Mouse (Mus musculus) mature B cell (primary cell): ENCODE measurements around the gene Ryr2.

Experiments
- in situ Hi-C: fragments of 300-500 bp; cut with MboI; formaldehyde crosslinking; loops from 2 replicates; pipeline ENCODE4 v1.14.3; 2019

The Ryr2 gene

GRCm38 (mm10) chr13:12038676-12039075, 68.1 kb downstream of the Ryr2 start:
- in situ Hi-C loops = no loop called here

DNA sequence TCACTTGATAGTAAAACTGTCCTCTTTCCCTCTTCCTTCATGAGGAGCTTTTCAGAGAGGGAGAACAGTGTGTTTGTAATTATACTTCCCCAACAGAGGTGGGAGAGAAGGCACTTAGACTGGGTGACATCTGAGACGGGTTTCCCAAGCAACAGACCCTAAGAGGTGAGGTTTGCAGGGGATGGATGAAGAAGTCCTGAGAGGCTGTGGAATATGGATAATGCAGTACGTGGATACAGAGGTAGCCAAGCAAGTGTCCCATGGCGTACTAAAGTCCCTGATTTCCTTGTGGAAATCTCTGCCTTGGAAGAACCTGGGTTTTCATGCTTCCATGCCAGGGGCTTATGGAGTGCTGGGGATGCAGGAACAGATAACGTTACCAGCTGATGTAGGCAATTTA, 69.5 kb downstream of the Ryr2 start:
- in situ Hi-C loops = no loop called here

DNA sequence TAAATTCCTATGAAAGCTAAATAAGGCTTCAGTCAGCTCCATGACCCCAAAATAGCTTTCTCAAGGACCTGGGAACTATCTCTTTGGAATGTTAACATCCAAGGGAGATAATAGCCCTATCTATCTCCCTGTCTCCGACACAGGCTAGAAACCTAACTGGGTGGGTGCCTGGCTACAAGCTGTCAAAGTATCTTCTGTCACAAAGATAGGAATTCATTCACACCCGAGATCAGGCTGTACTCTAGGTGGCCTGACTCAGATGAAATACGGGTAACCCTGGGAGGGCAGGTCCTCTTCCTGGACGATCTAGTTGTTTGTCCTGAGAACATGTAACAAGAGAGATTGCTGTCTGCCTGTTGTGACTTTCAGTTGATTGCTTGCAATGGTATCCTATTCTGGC, 69.9 kb downstream of the Ryr2 start:
- in situ Hi-C loops = no loop called here

DNA sequence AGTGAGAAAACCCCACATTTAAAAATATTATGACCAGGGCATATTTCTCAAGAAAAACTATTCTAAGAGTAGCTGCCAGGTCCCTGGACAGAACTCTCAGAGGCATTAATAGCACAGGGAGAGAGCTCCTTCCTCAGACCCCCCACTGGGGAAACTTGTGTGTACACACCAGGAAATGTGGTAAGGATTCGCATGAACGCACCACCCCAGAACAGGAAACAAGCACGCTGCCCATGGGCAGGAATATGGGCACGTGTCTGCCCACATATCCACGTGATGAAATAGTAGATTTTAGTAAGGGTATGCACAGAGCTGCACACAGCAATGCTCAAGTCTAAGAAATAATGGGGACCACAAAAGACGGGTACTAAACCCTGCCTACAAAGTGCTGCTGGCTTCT, 72.8 kb downstream of the Ryr2 start:
- in situ Hi-C loops = no loop called here

- in situ Hi-C loops = no loop called here
These were observed 73.5 kb downstream of the Ryr2 start for GRCm38 (mm10) chr13:12033272-12033671.

DNA sequence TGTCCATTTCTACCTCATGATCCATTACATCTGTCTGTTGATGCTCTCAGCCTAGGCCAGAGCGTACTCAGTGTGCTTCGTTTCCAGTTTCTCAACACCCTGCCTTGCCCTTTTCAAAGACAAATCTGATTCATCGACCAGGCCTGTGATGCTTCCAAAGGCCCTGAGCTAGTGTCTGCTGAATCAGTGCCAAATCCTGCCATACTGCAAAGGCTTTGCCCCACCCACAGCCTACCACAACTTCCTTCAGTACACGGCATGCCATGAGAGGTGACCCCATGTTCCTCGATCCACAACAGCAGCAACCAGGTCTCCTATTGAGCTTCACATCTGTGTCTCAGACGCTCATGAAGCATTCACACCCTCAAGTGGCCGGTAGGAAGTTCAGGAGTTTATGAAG, 76.9 kb downstream of the Ryr2 start:
- in situ Hi-C loops = no loop called here

DNA sequence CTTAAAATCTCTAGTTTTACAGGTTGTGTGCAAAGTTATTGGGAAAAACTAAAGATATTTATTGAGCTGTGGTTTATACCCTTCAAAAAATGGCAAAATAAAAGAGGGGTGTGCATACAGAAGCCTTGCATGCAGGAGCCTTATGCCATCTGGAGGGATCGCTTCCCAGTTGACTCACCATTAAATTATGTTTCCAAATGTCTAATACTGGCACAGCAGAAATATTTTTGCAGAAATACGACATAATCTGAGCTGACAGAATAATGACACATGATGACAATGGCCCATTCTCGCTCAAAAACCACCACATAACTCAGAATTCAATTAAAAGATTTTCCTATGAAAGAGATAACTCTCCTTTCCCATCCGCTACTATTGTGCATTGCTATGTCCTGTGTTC, 77.4 kb downstream of the Ryr2 start:
- in situ Hi-C loops = no loop called here

- in situ Hi-C loops = no loop called here
These were observed 88.7 kb downstream of the Ryr2 start for GRCm38 (mm10) chr13:12018046-12018445.

DNA sequence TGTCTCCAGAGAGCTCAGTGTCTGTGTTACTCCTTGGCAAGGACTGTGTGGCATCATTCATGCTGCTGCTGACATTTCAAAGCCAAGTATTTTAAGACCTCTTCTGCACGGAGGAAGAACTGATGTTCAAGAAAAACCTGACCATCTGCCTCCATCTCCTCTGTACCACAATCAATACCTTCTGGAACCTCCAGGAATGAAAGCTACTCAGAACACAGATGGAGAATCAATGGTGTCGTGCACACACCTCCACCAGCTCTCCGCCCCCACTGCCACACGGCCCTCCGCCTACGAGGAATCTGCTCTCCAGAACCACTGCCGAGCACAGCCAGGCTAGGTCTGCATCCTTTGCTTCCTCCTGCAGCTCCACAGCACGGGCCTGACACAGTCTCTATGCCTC, 92.8 kb downstream of the Ryr2 start:
- in situ Hi-C loops = no loop called here

- in situ Hi-C loops = no loop called here
These were observed 97.6 kb downstream of the Ryr2 start for GRCm38 (mm10) chr13:12008995-12009689.

DNA sequence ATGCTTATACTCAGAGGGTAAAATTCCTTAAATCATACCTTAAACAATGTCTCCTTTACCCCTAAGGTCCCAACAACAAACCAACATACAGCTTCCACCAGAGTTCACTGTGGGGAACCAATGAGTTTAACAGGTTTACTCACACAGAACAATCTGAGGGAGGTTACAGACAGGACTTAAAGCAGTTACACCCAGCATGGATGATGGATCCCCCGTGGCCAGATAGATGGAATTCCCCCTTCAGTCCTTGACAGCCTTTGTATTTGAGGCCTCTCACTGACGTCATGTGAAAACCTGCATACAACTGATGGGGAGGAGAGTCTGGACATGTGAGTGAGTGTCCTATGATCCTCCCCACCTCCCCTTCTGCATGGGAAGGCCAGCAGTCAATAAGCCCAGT, 99.2 kb downstream of the Ryr2 start:
- in situ Hi-C loops = no loop called here

DNA sequence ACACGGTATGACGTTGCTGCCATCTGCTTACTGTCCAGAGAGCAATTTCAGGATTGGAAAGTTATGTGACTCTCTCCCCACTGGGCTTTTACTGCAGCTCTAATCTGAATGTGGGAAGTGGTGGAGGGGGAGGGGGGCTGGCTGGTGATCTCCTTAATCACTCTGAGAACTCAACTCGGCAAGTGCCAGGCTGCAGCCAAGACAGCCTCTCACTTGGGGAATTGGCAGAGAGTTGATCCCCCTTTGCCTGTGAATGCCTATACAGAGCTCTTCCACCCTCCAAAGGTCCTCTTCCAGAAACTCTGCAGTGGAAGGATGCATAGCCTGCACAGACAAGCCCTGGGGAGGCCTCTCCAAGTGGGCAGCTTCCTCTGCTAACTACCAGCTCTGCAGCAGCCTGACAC, 104.9 kb downstream of the Ryr2 start:
- in situ Hi-C loops = no loop called here

DNA sequence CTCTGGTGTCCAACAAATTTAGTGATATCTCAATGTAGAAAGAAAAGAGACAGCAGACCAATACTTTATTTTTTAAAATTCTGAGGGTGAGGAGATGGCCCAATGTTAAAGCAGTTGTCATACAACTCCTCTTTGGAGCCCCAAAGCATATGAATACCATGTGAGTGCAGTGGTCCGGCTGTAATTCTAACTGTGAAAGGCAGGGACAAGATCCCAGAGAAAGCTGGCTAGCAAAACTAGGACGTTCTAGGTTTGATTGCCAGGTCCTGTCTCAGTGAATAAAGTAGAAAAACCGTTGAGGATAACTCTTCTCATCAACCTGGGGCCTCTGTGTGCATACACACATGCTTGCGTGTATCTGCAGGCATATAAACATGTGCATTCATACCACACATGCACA, 106.9 kb downstream of the Ryr2 start:
- in situ Hi-C loops = no loop called here

DNA sequence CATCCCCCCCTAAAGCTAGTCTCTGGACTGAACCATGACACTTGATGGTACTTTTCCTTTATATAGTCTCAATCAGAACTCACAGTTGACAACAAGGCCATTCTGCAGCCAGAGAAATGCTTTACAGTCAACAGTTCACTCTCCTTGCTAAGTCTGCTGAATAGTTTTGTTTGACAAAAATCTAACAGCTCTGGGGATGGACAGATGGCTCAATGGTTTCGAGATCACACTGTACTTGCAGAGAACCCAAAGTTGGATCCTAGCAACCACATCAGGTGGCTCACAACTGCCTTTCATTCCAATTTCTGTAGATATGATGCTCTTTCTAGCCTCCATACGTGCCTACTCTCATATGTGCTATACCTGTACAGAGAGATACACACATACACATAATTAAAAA, 109.4 kb downstream of the Ryr2 start:
- in situ Hi-C loops = no loop called here

GRCm38 (mm10) chr13:11987556-11987955, 119.2 kb downstream of the Ryr2 start:
- in situ Hi-C loops = no loop called here

GRCm38 (mm10) chr13:11985056-11985455, 121.7 kb downstream of the Ryr2 start:
- in situ Hi-C loops = no loop called here

DNA sequence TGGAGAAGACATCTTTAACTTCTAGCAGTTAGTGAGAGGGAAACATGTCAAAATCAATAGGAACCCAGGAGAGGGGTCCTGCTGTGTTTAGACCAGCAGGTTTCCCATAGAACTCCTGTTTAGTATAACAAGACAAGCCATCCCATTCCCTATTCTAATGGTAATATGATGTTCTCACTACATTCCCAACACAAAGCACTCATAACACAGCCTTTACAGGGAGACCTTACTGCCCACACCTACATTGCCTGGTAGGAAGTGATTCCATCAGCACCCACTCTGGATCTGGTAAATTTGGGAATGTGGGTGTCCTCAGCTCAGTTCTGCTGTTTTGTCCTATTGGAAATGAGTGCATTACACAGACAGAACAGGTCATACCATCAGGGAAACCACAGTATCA, 127.7 kb downstream of the Ryr2 start:
- in situ Hi-C loops = no loop called here

- in situ Hi-C loops = no loop called here
These were observed 128.4 kb downstream of the Ryr2 start for GRCm38 (mm10) chr13:11978359-11978758.

GRCm38 (mm10) chr13:11977606-11978005, 129.1 kb downstream of the Ryr2 start:
- in situ Hi-C loops = no loop called here

DNA sequence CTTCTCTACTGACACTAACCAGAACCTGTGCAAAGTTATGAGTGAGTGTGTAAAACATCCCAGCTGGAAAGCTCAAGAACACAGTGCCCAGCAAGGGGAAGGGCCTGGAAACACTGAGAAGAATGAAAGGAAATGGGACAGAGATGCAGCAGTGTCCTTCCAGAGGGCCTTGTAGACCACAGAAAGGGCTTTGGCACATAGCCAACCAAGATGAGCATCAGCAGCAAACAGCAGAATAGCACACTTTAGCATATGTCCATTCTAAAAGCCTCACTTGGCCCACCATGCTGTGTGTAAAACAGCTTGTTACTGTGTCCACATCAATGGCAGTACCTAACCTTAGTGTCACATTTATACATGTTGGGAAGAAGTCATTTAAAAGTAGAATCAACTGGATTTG, 142.4 kb downstream of the Ryr2 start:
- in situ Hi-C loops = no loop called here

- in situ Hi-C loops = no loop called here
These were observed 147.1 kb downstream of the Ryr2 start for GRCm38 (mm10) chr13:11959488-11960174.

DNA sequence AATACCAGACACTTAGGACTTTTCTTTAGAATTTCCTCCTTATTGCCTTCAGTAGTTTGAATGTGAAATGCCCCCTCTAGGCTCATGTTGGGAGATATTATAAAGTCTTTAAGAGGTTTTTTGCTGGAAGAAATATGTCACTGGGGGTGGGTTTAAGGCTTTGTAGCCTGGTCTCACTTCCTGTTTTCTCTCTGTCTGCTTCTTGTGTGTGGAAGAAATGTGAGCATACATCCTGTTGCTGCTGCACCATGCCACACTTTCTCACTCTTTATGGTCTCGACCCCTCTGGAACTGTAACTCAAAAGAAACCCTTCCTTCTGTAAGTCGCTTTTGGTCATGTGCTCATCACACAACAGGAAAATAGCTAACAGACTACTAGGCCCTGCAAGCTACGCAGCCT, 147.9 kb downstream of the Ryr2 start:
- in situ Hi-C loops = no loop called here

- in situ Hi-C loops = no loop called here
These were observed 148.5 kb downstream of the Ryr2 start for GRCm38 (mm10) chr13:11958271-11958670.

DNA sequence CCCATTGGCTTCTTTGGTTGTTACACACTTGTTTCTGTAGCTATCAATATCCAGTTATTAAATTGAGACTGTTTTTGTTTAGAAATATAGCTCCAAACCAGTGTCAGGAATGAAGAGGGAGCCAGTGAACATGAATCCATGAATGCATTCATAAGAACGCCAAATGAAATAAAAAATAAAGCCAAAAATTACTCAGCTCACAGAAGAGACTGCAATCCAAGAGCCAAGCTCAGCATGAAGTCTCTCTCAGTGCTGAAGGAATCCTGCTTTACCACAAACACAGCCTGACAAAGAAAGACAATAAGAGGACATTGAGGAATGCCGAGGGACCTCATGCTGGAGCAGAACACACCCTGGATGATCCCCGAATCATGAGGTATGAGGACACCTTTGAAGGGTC, 154.8 kb downstream of the Ryr2 start:
- in situ Hi-C loops = no loop called here
